Mouse (Mus musculus) telencephalon, adult 2 months (tissue): ENCODE data around the gene Sfrp5.

Experiments
- DNase-seq: peaks from one replicate; pipeline ENCODE4 v3.0.0-alpha.2; 2011; ENCODE audit warnings: low read depth, low spot score

The Sfrp5 gene

GRCm38 (mm10) chr19:42201696-42202381 lies at the start of gene Sfrp5:
Gene Sfrp5 (minus strand): TSS chr19:42202252.
- DNase-seq = no peak

GRCm38 (mm10) chr19:42249976-42250914 lies 48.2 kb upstream of the Sfrp5 start:
- DNase-seq = no peak

GRCm38 (mm10) chr19:42247519-42247918 lies 45.5 kb upstream of the Sfrp5 start, which contains the start of gene Golga7b:
Gene Golga7b (plus strand): TSS chr19:42247574.
- DNase-seq = no peak

GRCm38 (mm10) chr19:42246626-42247025 lies 44.6 kb upstream of the Sfrp5 start:
- DNase-seq = no peak

- DNase-seq = no peak
Measured at GRCm38 (mm10) chr19:42243401-42243800, 41.3 kb upstream of the Sfrp5 start.

- DNase-seq = no peak
Measured at GRCm38 (mm10) chr19:42240881-42241280, 38.8 kb upstream of the Sfrp5 start.

GRCm38 (mm10) chr19:42238341-42238715 lies 36.3 kb upstream of the Sfrp5 start:
- peak; percentile 44 for DNase-seq

GRCm38 (mm10) chr19:42237602-42238340 lies 35.7 kb upstream of the Sfrp5 start:
- DNase-seq = peak; percentile 74

GRCm38 (mm10) chr19:42230986-42231385 lies 28.9 kb upstream of the Sfrp5 start:
- no peak for DNase-seq

- DNase-seq = no peak
Measured at GRCm38 (mm10) chr19:42230288-42230568, 28.2 kb upstream of the Sfrp5 start.

GRCm38 (mm10) chr19:42229499-42230287 lies 27.6 kb upstream of the Sfrp5 start:
- DNase-seq = no peak

GRCm38 (mm10) chr19:42226451-42226850 lies 24.4 kb upstream of the Sfrp5 start:
- DNase-seq = peak; percentile 43

- DNase-seq = peak; percentile 45
Measured at GRCm38 (mm10) chr19:42217374-42217763, 15.3 kb upstream of the Sfrp5 start.

- DNase-seq = no peak
Measured at GRCm38 (mm10) chr19:42216699-42217373, 14.8 kb upstream of the Sfrp5 start.

- no peak for DNase-seq
Measured at GRCm38 (mm10) chr19:42214601-42215000, 12.5 kb upstream of the Sfrp5 start.

- no peak for DNase-seq
Measured at GRCm38 (mm10) chr19:42211936-42212335, 9.9 kb upstream of the Sfrp5 start.

GRCm38 (mm10) chr19:42209976-42210375 lies 7.9 kb upstream of the Sfrp5 start:
- no peak for DNase-seq

GRCm38 (mm10) chr19:42209485-42209884 lies 7.4 kb upstream of the Sfrp5 start:
- DNase-seq = no peak

- no peak for DNase-seq
Measured at GRCm38 (mm10) chr19:42205201-42205600, 3.1 kb upstream of the Sfrp5 start.

GRCm38 (mm10) chr19:42204306-42204705 lies 2.3 kb upstream of the Sfrp5 start:
- DNase-seq = no peak

GRCm38 (mm10) chr19:42202467-42202866 lies 415 bp upstream of the Sfrp5 start:
- no peak for DNase-seq
